Mouse (Mus musculus) spleen, adult 2 months (tissue): Measurements from ENCODE around the gene Kif20b.

Source experiments
- CTCF ChIP-seq: fragments of 200-500 bp; IDR thresholded peaks from 2 replicates; pipeline ENCODE4 v1.5.1; 2011; ENCODE audit warnings: mild to moderate bottlenecking, inconsistent platforms; ENCODE audit not compliant: insufficient read depth, insufficient read length, insufficient replicate concordance; ENCODE audit errors: extremely low read depth
- POLR2A ChIP-seq: fragments of 200-500 bp; IDR thresholded peaks from 2 replicates; pipeline ENCODE4 v1.6.1; 2011; ENCODE audit warnings: low read depth, low read length, inconsistent platforms

DNA sequence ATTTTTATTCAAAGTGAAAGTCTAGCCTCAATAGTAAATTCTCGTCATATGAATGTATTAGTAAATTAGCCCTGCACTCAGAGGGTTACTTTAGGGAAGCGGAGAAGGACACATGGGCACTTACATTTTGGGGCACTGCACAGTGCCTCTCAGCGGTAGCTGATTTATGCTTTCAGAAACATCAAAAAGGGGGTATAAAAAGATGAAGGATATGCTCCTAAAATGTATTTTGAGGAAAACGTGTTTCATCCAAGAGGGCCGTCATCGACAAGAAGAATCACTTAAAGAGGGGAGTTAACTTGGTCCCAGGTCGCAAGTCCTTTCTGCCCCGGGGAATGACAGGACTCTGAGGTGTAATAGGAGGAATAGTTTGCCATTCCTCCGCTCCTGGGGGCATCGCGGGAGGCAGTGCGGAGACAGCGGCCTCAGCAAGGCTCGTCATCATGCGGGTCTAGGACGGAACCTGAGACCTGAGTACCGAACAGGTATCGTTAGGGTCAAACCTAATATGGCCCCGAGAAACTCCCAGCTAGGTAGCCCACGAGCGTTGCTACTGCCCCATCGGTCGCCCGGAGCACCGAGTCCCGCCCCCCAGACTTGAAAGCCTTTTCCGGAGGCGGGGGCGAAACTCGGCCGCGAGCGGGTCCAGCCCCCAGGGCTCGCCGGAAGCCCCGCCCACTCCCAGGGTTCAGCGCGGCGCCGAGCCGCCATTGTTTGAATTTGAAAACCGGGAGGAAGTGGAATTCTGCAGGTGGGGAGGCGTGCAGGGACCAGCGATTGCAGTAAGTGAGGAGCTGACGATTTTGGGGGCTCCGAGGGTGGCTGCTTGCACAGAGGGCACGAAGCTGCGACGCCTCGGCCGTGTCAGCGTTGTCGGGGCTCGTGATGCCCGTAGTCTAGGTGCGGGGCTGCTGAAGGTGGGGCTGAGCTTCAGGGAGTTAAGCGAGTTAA is at the start of gene Kif20b:
- no peak for TF ChIP-seq CTCF
- TF ChIP-seq POLR2A, result no peak; the same call in 1 of the 2 replicates
